Mouse (Mus musculus) hindbrain, embryonic 16.5 days (tissue): Measurements from ENCODE around the gene Mocs3. TPM values are rescaled to one million over a fixed set of nuclear protein-coding genes. Genes with fewer than 3 reads are reported as not detected.
A peak's percentile ranks its signal among the peaks of the same experiment; 100 is the strongest.

ENCODE experiments used
- ATAC-seq: fragments of 200-750 bp; cut with Nextera tagmentation; 2 replicates; pipeline ENCODE4 v1.8.0; 2017; ENCODE audit warnings: moderate TSS enrichment, moderate library complexity
- H3K27ac ChIP-seq: fragments of 300-500 bp; sonication (generic); 2 replicates; pipeline ENCODE4 v1.5.1; 2014; ENCODE audit warnings: low read depth, mild to moderate bottlenecking, control low read depth, low read length, moderate library complexity
- H3K27me3 ChIP-seq: fragments of 300-500 bp; sonication (generic); replicated peaks from 2 replicates; pipeline ENCODE4 v1.6.1; 2014; ENCODE audit warnings: low read length; ENCODE audit not compliant: control insufficient read depth, insufficient read depth
- H3K36me3 ChIP-seq: fragments of 300-500 bp; sonication (generic); 2 replicates; pipeline ENCODE4 v1.6.1; 2014; ENCODE audit warnings: mild to moderate bottlenecking, low read length, moderate library complexity, mixed read lengths; ENCODE audit not compliant: control insufficient read depth, insufficient read depth
- H3K4me1 ChIP-seq: fragments of 300-500 bp; sonication (generic); 2 replicates; pipeline ENCODE4 v1.6.1; 2014; ENCODE audit warnings: low read depth, low read length; ENCODE audit not compliant: control insufficient read depth, insufficient read depth
- H3K4me2 ChIP-seq: fragments of 300-500 bp; sonication (generic); 2 replicates; pipeline ENCODE4 v1.6.1; 2014; ENCODE audit warnings: mild to moderate bottlenecking, low read length, control low read depth, moderate library complexity
- H3K4me3 ChIP-seq: fragments of 300-500 bp; sonication (generic); 2 replicates; pipeline ENCODE4 v1.5.1; 2014; ENCODE audit warnings: mild to moderate bottlenecking, low read length, control low read depth, moderate library complexity
- H3K9ac ChIP-seq: fragments of 300-500 bp; sonication (generic); 2 replicates; pipeline ENCODE4 v1.6.1; 2014; ENCODE audit warnings: low read depth, mild to moderate bottlenecking, control low read depth, low read length, moderate library complexity
- H3K9me3 ChIP-seq: fragments of 300-500 bp; sonication (generic); 2 replicates; pipeline ENCODE4 v1.6.1; 2014; ENCODE audit warnings: mild to moderate bottlenecking, low read length, moderate library complexity; ENCODE audit not compliant: control insufficient read depth
- WGBS: fragments of 180-500 bp; shearing (Covaris S2); extraction: QIAGEN DNeasy Blood & Tissue Kit; methylation state at CpG from one replicate; pipeline ENCODE4 v1.1.7; 2014; 5-methylcytosine and 5-hydroxymethylcytosine counted together
- polyA plus RNA-seq: library from polyadenylated mRNA; unstranded; fragments of >200 nt; fragmentation: Nextera tagmentation; extraction: Ambion mirVana; gene quantifications from 2 replicates; pipeline ENCODE4 v1.2.1, GENCODE M21; 2015

Gene Mocs3
- polyA plus RNA-seq, 1 experiment from 2014 or later: 6.9 TPM

GRCm38 (mm10) chr2:168274374-168274935 lies 44.0 kb downstream of the Mocs3 start:
- ATAC-seq: no peak
- no peak overlapping the region for H3K4me2 ChIP-seq
- no peak overlapping the region for H3K4me3 ChIP-seq
- peaks cover 10% of the 10 kb centered on the region for H3K27me3 ChIP-seq
- H3K36me3 ChIP-seq: no peaks in the 10 kb centered on the region
- 11% methylated on average over 11 of the region's 11 CpGs for WGBS
- no peaks in the 10 kb centered on the region for H3K9me3 ChIP-seq
- no peak overlapping the region for H3K9ac ChIP-seq
- H3K4me1 ChIP-seq: no peaks in the 10 kb centered on the region
- no peak overlapping the region for H3K27ac ChIP-seq

- H3K4me3 ChIP-seq: peak overlapping the region; percentile 55
- 1% methylated on average over 69 of the region's 82 CpGs for WGBS
- peak; percentile 69 for ATAC-seq
These were observed 50.5 kb downstream of the Mocs3 start for GRCm38 (mm10) chr2:168280729-168281581.

GRCm38 (mm10) chr2:168281582-168281981 lies 51.2 kb downstream of the Mocs3 start, which contains the start of gene Kcng1:
Gene Kcng1 (minus strand): TSS chr2:168281736.
- Histone ChIP-seq H3K4me2 (peak within 1 kb of the TSS; percentile 89), H3K27me3 (peaks cover 34% of the 10 kb centered on the region), H3K9ac (peak within 1 kb of the TSS; percentile 51), H3K4me3 (peak within 1 kb of the TSS; percentile 55), H3K27ac (no peak within 1 kb of the TSS), H3K4me1 (peaks cover 15% of the 10 kb centered on the region), H3K9me3 (no peaks in the 10 kb centered on the region), H3K36me3 (no peaks in the 10 kb centered on the region)
- WGBS: 14% methylated on average over 12 of the region's 12 CpGs
- 0 out of 2 replicates have a peak, but pooled peaks have one; percentile 19 for ATAC-seq

More at GRCm38 (mm10) chr2:168280729-168281581, 50.5 kb downstream of the Mocs3 start:
- no peaks in the 10 kb centered on the region for H3K9me3 ChIP-seq
- H3K36me3 ChIP-seq: no peaks in the 10 kb centered on the region
- no peak overlapping the region for H3K27ac ChIP-seq
- H3K4me1 ChIP-seq: peaks cover 15% of the 10 kb centered on the region
- H3K4me2 ChIP-seq: peak overlapping the region; percentile 89
- H3K27me3 ChIP-seq: peaks cover 34% of the 10 kb centered on the region
- H3K9ac ChIP-seq: peak overlapping the region; percentile 51

Other genes starting within 250 kb of the Mocs3 start
- 0.19 and 0.70 TPM in 2 replicates for gene Ripor3, start 220.0 kb upstream of the Mocs3 start, polyA plus RNA-seq
- 4.5 and 6.6 TPM in 2 replicates for gene Pard6b, start 149.6 kb upstream of the Mocs3 start, polyA plus RNA-seq
- 2.1 and 2.3 TPM in 2 replicates for gene Adnp, start 23.5 kb upstream of the Mocs3 start, polyA plus RNA-seq
- 15.1 and 16.8 TPM in 2 replicates for gene Gm20716, start 258 bp upstream of the Mocs3 start, polyA plus RNA-seq
- 60.0 and 67.8 TPM in 2 replicates for gene Dpm1, start within 50 bp of the Mocs3 start, polyA plus RNA-seq
- gene Kcng1, start 51.1 kb downstream of the Mocs3 start, polyA plus RNA-seq: 1.9 and 2.0 TPM in 2 replicates